Mouse (Mus musculus): ENCODE measurements around the gene Vti1a. TPM values are rescaled to one million over a fixed set of nuclear protein-coding genes. Genes with fewer than 3 reads are reported as not detected.

Gene Vti1a
- polyA plus RNA-seq, 1 experiment from 2014 or later: 27.8 TPM

DNA sequence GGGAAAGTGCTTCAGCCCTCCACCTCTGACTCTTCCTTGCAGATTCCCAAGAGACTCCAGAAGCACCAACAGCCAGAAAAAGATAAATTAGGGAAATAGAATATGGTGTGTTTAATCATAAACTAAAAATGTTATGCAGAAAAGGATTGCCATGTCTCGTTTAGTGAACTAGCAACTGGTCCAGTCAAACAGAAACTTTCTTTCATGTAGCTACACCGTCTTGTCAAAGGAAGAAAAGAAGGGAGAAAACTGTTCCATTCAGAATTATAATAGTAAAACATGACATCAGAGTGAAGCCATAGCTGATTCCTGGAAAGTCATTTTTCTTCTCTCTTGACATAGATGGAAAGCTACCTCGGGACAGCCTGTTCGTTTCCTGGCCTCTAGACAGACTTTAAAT is 185.9 kb downstream of the Vti1a start:
- Histone ChIP-seq H3K27me3 (no peaks in the 10 kb centered on the region), H3K27ac (no peak overlapping the region), H3K4me1 (peaks cover 12% of the 10 kb centered on the region), H3K9ac (no peak overlapping the region), H3K36me3 (no peaks in the 10 kb centered on the region; the same call in 1 of the 2 replicates), H3K9me3 (no peaks in the 10 kb centered on the region), H3K4me2 (no peak overlapping the region), H3K4me3 (no peak overlapping the region)
- ATAC-seq (ENCODE audit: borderline replicate concordance, extremely low read depth, low FRiP score, low TSS enrichment): no peak
- WGBS: 42% methylated on average over 4 of the region's 4 CpGs

- Histone ChIP-seq H3K9me3 (no peaks in the 10 kb centered on the region), H3K27ac (no peak overlapping the region), H3K27me3 (no peaks in the 10 kb centered on the region), H3K4me3 (no peak overlapping the region), H3K9ac (no peak overlapping the region), H3K4me1 (peaks cover 7% of the 10 kb centered on the region), H3K36me3 (no peaks in the 10 kb centered on the region; the same call in 1 of the 2 replicates), H3K4me2 (no peak overlapping the region)
- WGBS: 52% methylated on average over 4 of the region's 4 CpGs
- ATAC-seq (ENCODE audit: borderline replicate concordance, extremely low read depth, low FRiP score, low TSS enrichment): no peak
Measured at GRCm38 (mm10) chr19:55503771-55504170, 187.7 kb downstream of the Vti1a start.

DNA sequence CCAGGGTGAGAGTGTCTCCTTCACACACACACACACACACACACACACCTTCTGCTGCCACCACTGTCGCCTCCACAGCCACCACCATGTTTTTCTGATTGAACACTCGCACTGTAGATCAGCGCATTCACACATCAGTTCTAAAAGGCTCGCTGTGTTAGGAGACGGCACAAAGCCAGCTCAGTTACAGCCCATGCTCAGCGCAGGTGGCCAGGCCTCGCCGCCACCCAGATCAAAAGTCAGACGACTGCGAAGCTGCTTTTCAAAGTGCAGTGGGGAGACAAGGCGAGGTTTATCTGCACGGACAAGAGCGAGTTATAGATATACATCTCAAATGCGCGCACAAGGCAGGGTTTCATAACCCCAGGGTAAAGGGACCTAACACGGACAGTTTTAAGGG is 191.7 kb downstream of the Vti1a start:
- no peak overlapping the region for H3K4me3 ChIP-seq
- no peaks in the 10 kb centered on the region for H3K9me3 ChIP-seq
- H3K4me2 ChIP-seq: no peak overlapping the region
- no peaks in the 10 kb centered on the region for H3K4me1 ChIP-seq
- ATAC-seq (ENCODE audit: borderline replicate concordance, extremely low read depth, low FRiP score, low TSS enrichment): no peak
- no peak overlapping the region for H3K9ac ChIP-seq
- 66% methylated on average over 16 of the region's 16 CpGs for WGBS
- H3K27ac ChIP-seq: no peak overlapping the region
- H3K27me3 ChIP-seq: no peaks in the 10 kb centered on the region
- H3K36me3 ChIP-seq: no peaks in the 10 kb centered on the region; the same call in 1 of the 2 replicates

DNA sequence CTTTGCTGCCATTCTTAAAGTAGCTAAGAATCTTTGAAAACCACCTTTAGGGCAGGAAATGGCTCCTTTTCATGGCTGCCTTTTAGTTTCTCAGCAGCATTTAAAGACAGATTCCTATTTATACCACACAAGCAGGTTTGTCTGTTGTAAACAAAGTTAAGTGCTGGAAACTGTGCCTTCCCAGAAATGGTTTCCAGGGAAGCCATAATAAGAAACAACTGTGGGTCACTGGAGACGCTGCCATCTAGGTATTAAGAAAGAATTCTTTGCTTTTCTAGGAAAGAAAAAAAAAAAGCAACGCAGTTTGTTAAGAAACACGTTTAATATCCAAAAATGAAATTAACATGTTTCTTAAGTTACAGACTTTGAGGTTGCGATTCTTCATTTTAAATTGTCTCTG is 192.1 kb downstream of the Vti1a start:
- ATAC-seq (ENCODE audit: borderline replicate concordance, extremely low read depth, low FRiP score, low TSS enrichment): no peak
- Histone ChIP-seq H3K27ac (no peak overlapping the region), H3K9ac (no peak overlapping the region), H3K27me3 (no peaks in the 10 kb centered on the region), H3K4me1 (no peaks in the 10 kb centered on the region), H3K4me2 (no peak overlapping the region), H3K9me3 (no peaks in the 10 kb centered on the region), H3K36me3 (no peaks in the 10 kb centered on the region; the same call in 1 of the 2 replicates), H3K4me3 (no peak overlapping the region)
- WGBS: 83% methylated on average over 4 of the region's 4 CpGs

- Histone ChIP-seq H3K4me3 (no peak overlapping the region), H3K27me3 (no peaks in the 10 kb centered on the region), H3K4me2 (no peak overlapping the region), H3K27ac (no peak overlapping the region), H3K4me1 (no peaks in the 10 kb centered on the region), H3K36me3 (no peaks in the 10 kb centered on the region; the same call in 1 of the 2 replicates), H3K9ac (no peak overlapping the region), H3K9me3 (no peaks in the 10 kb centered on the region)
- WGBS: 78% methylated on average over 5 of the region's 5 CpGs
- ATAC-seq (ENCODE audit: borderline replicate concordance, extremely low read depth, low FRiP score, low TSS enrichment): no peak
Measured at GRCm38 (mm10) chr19:55508965-55509364, 192.9 kb downstream of the Vti1a start.

DNA sequence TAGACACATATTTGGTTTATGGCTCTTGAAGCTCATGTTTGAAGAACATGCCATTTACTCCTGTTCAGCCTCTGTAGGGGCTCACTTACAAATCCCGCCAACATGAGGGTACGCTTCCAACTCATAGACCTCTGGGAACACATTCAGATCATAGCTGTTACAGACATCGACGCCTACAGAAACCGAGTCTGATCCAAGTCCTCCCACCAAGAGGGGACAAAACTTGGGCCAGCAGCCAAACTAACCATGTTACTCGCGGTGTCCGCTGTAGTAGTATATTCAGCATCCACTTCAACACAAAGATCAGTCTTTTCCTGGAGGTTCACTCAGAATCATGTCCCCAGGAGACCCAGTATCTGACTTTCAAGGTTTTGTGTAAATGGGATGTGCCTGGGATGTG is 193.5 kb downstream of the Vti1a start:
- 66% methylated on average over 8 of the region's 8 CpGs for WGBS

DNA sequence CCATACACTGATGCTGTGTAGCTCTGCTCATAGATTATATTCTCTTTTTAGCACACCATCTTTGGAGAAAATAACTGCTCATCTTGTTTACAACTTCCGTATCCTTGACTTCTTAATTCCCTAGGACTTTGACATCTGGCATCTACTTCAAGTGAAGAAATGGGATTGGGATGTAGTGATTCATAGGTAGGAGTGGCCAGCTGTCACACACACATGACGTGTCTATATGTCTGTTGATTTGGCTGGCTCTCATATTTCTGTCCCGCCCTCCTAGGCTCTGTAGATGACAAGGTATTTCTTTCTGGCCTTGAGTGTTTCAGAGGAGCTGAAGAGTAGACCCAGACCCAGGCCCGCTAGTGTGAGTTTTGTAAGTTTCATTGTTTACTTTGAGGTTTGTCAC is 197.8 kb downstream of the Vti1a start:
- H3K4me2 ChIP-seq: no peak overlapping the region

More for the DNA sequence above, 193.5 kb downstream of the Vti1a start:
- H3K4me3 ChIP-seq: no peak overlapping the region
- no peaks in the 10 kb centered on the region; the same call in 1 of the 2 replicates for H3K36me3 ChIP-seq
- no peaks in the 10 kb centered on the region for H3K27me3 ChIP-seq
- no peak overlapping the region for H3K4me2 ChIP-seq
- H3K27ac ChIP-seq: no peak overlapping the region
- no peak overlapping the region for H3K9ac ChIP-seq
- no peak for ATAC-seq (ENCODE audit: borderline replicate concordance, extremely low read depth, low FRiP score, low TSS enrichment)
- H3K4me1 ChIP-seq: no peaks in the 10 kb centered on the region
- H3K9me3 ChIP-seq: no peaks in the 10 kb centered on the region

DNA sequence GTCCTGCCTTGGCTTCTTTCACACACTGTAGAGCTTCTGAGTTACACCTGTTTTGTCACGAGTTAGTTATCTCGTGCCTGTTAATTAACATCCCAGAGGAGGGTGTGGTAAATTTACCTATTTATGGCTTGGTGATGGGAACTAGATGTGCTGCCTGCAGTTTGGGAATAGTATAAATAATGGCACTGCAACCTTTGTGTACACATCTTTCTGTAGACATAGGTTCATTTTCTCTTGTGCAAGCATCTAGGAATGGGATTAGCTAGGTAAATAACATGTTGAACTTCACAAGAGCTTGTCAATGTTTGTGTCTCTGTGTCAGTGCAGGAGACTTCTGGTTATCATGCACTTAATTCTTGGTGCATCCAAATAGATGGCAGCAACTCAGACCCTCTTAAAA is 204.1 kb downstream of the Vti1a start:
- Histone ChIP-seq H3K27me3 (no peaks in the 10 kb centered on the region), H3K36me3 (no peaks in the 10 kb centered on the region), H3K9me3 (no peaks in the 10 kb centered on the region), H3K4me3 (no peak overlapping the region), H3K4me1 (no peaks in the 10 kb centered on the region), H3K9ac (no peak overlapping the region), H3K4me2 (no peak overlapping the region), H3K27ac (no peak overlapping the region)
- 70% methylated on average over 2 of the region's 2 CpGs for WGBS
- ATAC-seq (ENCODE audit: borderline replicate concordance, extremely low read depth, low FRiP score, low TSS enrichment): no peak

More for the DNA sequence above, 197.8 kb downstream of the Vti1a start:
- Histone ChIP-seq H3K9me3 (no peaks in the 10 kb centered on the region), H3K27ac (no peak overlapping the region), H3K4me1 (no peaks in the 10 kb centered on the region), H3K36me3 (no peaks in the 10 kb centered on the region), H3K4me3 (no peak overlapping the region), H3K9ac (no peak overlapping the region), H3K27me3 (no peaks in the 10 kb centered on the region)
- WGBS: 69% methylated on average over 4 of the region's 4 CpGs
- ATAC-seq (ENCODE audit: borderline replicate concordance, extremely low read depth, low FRiP score, low TSS enrichment): no peak

DNA sequence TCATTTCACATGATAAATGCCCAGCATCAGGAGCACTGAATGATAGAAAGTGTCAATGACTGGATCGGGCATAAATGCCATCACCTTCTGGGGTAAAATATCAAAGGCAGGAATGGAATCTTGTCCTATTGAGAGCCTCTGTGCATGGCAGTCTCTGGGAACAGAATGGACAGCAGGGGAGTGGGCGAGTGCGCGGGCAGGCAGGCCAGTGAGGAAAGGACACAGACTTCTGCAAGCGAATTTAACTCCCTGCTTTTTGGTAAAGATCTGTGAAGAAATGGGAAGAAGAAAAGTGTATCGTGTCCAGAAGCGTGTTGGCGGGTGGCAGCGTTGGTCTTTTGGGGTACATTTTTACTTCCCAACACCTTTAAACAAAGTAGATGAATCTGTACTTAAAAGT is 207.2 kb downstream of the Vti1a start:
- Histone ChIP-seq H3K9me3 (no peaks in the 10 kb centered on the region), H3K4me3 (no peak overlapping the region), H3K27ac (no peak overlapping the region), H3K9ac (no peak overlapping the region), H3K4me2 (no peak overlapping the region), H3K4me1 (no peaks in the 10 kb centered on the region), H3K36me3 (no peaks in the 10 kb centered on the region), H3K27me3 (no peaks in the 10 kb centered on the region)
- ATAC-seq (ENCODE audit: borderline replicate concordance, extremely low read depth, low FRiP score, low TSS enrichment): no peak
- 63% methylated on average over 9 of the region's 9 CpGs for WGBS

GRCm38 (mm10) chr19:55524385-55524784 is 208.3 kb downstream of the Vti1a start:
- WGBS: 87% methylated on average over 7 of the region's 7 CpGs
- Histone ChIP-seq H3K4me3 (no peak overlapping the region), H3K4me1 (no peaks in the 10 kb centered on the region), H3K27ac (no peak overlapping the region), H3K36me3 (no peaks in the 10 kb centered on the region), H3K27me3 (no peaks in the 10 kb centered on the region), H3K9ac (no peak overlapping the region), H3K9me3 (no peaks in the 10 kb centered on the region), H3K4me2 (no peak overlapping the region)
- no peak for ATAC-seq (ENCODE audit: borderline replicate concordance, extremely low read depth, low FRiP score, low TSS enrichment)

DNA sequence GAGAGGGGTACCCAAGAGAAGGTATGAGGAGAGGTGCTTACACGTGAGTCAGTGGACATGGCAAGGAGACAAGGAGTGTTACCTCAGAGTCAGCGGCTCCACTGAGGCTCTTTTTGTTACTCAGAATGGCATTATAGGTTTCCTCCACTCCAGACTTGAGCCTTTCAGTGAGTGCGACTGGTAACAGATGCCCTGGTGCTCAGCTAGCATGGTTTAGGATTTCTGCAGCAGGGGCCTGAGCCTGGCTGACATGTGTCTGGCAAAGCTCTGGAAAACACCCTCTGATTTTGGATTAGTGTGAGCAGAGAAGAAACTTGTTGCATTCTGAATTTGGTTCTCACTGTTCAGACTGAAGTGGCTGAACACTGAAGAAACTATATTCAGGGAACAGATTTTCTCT is 209.0 kb downstream of the Vti1a start:
- H3K36me3 ChIP-seq: no peaks in the 10 kb centered on the region
- H3K9me3 ChIP-seq: no peaks in the 10 kb centered on the region
- H3K9ac ChIP-seq: no peak overlapping the region
- no peak overlapping the region for H3K4me3 ChIP-seq
- WGBS: 49% methylated on average over 3 of the region's 3 CpGs
- no peak overlapping the region for H3K27ac ChIP-seq
- H3K27me3 ChIP-seq: no peaks in the 10 kb centered on the region
- no peak overlapping the region for H3K4me2 ChIP-seq
- no peaks in the 10 kb centered on the region for H3K4me1 ChIP-seq
- ATAC-seq (ENCODE audit: borderline replicate concordance, extremely low read depth, low FRiP score, low TSS enrichment): no peak

GRCm38 (mm10) chr19:55526717-55527235 is 210.7 kb downstream of the Vti1a start:
- no peak overlapping the region for H3K4me3 ChIP-seq
- H3K27ac ChIP-seq: no peak overlapping the region
- no peak overlapping the region for H3K9ac ChIP-seq
- H3K27me3 ChIP-seq: no peaks in the 10 kb centered on the region
- no peak overlapping the region for H3K4me2 ChIP-seq
- 24% methylated on average over 2 of the region's 2 CpGs for WGBS
- H3K4me1 ChIP-seq: no peaks in the 10 kb centered on the region
- no peaks in the 10 kb centered on the region for H3K36me3 ChIP-seq
- no peaks in the 10 kb centered on the region for H3K9me3 ChIP-seq
- no peak for ATAC-seq (ENCODE audit: borderline replicate concordance, extremely low read depth, low FRiP score, low TSS enrichment)

DNA sequence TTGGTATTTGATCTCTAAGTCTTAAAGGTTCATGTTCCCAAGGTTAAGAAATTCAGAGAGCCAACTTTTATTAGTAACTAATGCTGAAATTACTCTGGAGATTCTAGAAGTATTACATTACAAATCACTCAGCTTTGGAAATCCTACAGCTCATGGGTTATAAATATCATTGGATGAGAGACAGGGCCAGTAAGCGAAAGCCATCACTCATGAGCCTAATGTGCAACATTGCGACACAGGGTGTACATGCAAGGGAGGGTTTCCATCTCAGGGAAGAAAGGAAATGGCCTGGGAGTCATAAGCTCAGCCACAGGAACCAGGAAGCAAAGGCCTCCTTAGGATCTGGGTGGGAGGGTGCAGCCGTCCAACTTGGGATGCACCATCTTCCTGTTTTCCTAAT is 213.9 kb downstream of the Vti1a start:
- 73% methylated on average over 3 of the region's 3 CpGs for WGBS
- no peaks in the 10 kb centered on the region for H3K9me3 ChIP-seq

More for the DNA sequence above, 213.9 kb downstream of the Vti1a start:
- no peak overlapping the region for H3K27ac ChIP-seq
- no peaks in the 10 kb centered on the region for H3K27me3 ChIP-seq
- H3K4me2 ChIP-seq: no peak overlapping the region
- H3K36me3 ChIP-seq: no peaks in the 10 kb centered on the region
- no peaks in the 10 kb centered on the region for H3K4me1 ChIP-seq
- no peak overlapping the region for H3K9ac ChIP-seq
- ATAC-seq (ENCODE audit: borderline replicate concordance, extremely low read depth, low FRiP score, low TSS enrichment): no peak
- no peak overlapping the region for H3K4me3 ChIP-seq
